Mouse (Mus musculus) bone marrow macrophage, adult 2 months (primary cell): Measurements from ENCODE around the gene Acad10. TPM values are rescaled to one million over a fixed set of nuclear protein-coding genes. Genes with fewer than 3 reads are reported as not detected.
"Not testable (repeated sequence)": the region's sequence is repeated elsewhere in the genome, so short reads cannot be mapped to it uniquely, and the experiment has no call there.

Experiments used
- H3K27ac ChIP-seq: 2 replicates; pipeline ENCODE4 v1.5.1; 2012; ENCODE audit warnings: low read depth, low read length; ENCODE audit not compliant: insufficient read depth
- H3K4me1 ChIP-seq: 2 replicates; pipeline ENCODE4 v1.6.1; 2012; ENCODE audit warnings: low read length; ENCODE audit not compliant: control insufficient read depth, insufficient read depth
- H3K4me3 ChIP-seq: 2 replicates; pipeline ENCODE4 v1.5.1; 2012; ENCODE audit warnings: mild to moderate bottlenecking, low read length, moderate library complexity; ENCODE audit not compliant: insufficient read depth
- CTCF ChIP-seq: IDR thresholded peaks from 2 replicates; pipeline ENCODE4 v1.5.1; 2012; ENCODE audit warnings: low read depth, mild to moderate bottlenecking, low read length, moderate library complexity
- POLR2A ChIP-seq: IDR thresholded peaks from 2 replicates; pipeline ENCODE4 v1.6.1; 2012; ENCODE audit warnings: mild to moderate bottlenecking, low read depth, low read length, borderline replicate concordance
- polyA plus RNA-seq: library from polyadenylated mRNA; stranded (reverse); fragments of >200 nt; gene quantifications from 2 replicates; pipeline ENCODE4 v1.2.4, GENCODE M21; 2012; ENCODE audit not compliant: missing spikeins, insufficient read depth, insufficient read length

Gene Acad10
- polyA plus RNA-seq, 1 experiment: 3.3 TPM

- no peak overlapping the region for H3K4me3 ChIP-seq
- peak; percentile 75 for TF ChIP-seq CTCF
- no peak for TF ChIP-seq POLR2A
- no peaks in the 10 kb centered on the region for H3K4me1 ChIP-seq
- H3K27ac ChIP-seq: no peak overlapping the region
These were observed 32.4 kb downstream of the Acad10 start for GRCm38 (mm10) chr5:121627871-121628270.

GRCm38 (mm10) chr5:121623241-121623640 lies 37.1 kb downstream of the Acad10 start:
- Histone ChIP-seq H3K4me1 (no peaks in the 10 kb centered on the region), H3K4me3 (no peak overlapping the region), H3K27ac (no peak overlapping the region)
- TF ChIP-seq POLR2A (no peak), CTCF (no peak)

GRCm38 (mm10) chr5:121621102-121621501 lies 39.2 kb downstream of the Acad10 start:
- Histone ChIP-seq H3K27ac (no peak overlapping the region), H3K4me3 (no peak overlapping the region), H3K4me1 (peaks cover 4% of the 10 kb centered on the region)
- no peak for TF ChIP-seq CTCF
- TF ChIP-seq POLR2A: no peak

GRCm38 (mm10) chr5:121618592-121619513 lies 41.5 kb downstream of the Acad10 start, which contains the start of gene Acad12:
Gene Acad12 (minus strand): TSS chr5:121618938.
- H3K4me1 ChIP-seq: peaks cover 4% of the 10 kb centered on the region
- H3K27ac ChIP-seq: peak within 1 kb of the TSS; percentile 90
- TF ChIP-seq POLR2A (peak; percentile 94), CTCF (no peak)
- peak within 1 kb of the TSS; percentile 93 for H3K4me3 ChIP-seq

GRCm38 (mm10) chr5:121614921-121615320 lies 45.4 kb downstream of the Acad10 start:
- not testable (repeated sequence) for H3K4me3 ChIP-seq, H3K27ac ChIP-seq, H3K4me1 ChIP-seq

- Histone ChIP-seq H3K27ac (no peak overlapping the region), H3K4me1 (no peaks in the 10 kb centered on the region; the same call in 1 of the 2 replicates), H3K4me3 (no peak overlapping the region)
- TF ChIP-seq POLR2A (no peak), CTCF (no peak)
These were observed 48.3 kb downstream of the Acad10 start for GRCm38 (mm10) chr5:121612036-121612435.

GRCm38 (mm10) chr5:121609556-121610135 lies 50.7 kb downstream of the Acad10 start:
- not testable (repeated sequence) for H3K27ac ChIP-seq, H3K4me3 ChIP-seq, H3K4me1 ChIP-seq

- TF ChIP-seq POLR2A (no peak), CTCF (peak; percentile 77)
- no peak overlapping the region for H3K4me3 ChIP-seq
- no peak overlapping the region for H3K27ac ChIP-seq
- peaks cover 5% of the 10 kb centered on the region for H3K4me1 ChIP-seq
These were observed 54.2 kb downstream of the Acad10 start for GRCm38 (mm10) chr5:121606151-121606550.

- H3K4me3 ChIP-seq, H3K4me1 ChIP-seq, H3K27ac ChIP-seq: not testable (repeated sequence)
These were observed 56.5 kb downstream of the Acad10 start for GRCm38 (mm10) chr5:121603815-121604214.

GRCm38 (mm10) chr5:121601547-121602299 lies 58.6 kb downstream of the Acad10 start:
- peak overlapping the region; percentile 36; the same call in 1 of the 2 replicates for H3K27ac ChIP-seq
- peak overlapping the region; percentile 20; the same call in 1 of the 2 replicates for H3K4me3 ChIP-seq
- TF ChIP-seq CTCF (peak; percentile 79), POLR2A (no peak)
- peaks cover 23% of the 10 kb centered on the region for H3K4me1 ChIP-seq
